Mouse (Mus musculus): Measurements from ENCODE around the gene Igf2bp2. TPM values are rescaled to one million over a fixed set of nuclear protein-coding genes. Genes with fewer than 3 reads are reported as not detected.

Gene Igf2bp2
- total and polyA plus RNA-seq, 3 experiments: 0.43 to 1.5 (median 0.51) TPM

DNA sequence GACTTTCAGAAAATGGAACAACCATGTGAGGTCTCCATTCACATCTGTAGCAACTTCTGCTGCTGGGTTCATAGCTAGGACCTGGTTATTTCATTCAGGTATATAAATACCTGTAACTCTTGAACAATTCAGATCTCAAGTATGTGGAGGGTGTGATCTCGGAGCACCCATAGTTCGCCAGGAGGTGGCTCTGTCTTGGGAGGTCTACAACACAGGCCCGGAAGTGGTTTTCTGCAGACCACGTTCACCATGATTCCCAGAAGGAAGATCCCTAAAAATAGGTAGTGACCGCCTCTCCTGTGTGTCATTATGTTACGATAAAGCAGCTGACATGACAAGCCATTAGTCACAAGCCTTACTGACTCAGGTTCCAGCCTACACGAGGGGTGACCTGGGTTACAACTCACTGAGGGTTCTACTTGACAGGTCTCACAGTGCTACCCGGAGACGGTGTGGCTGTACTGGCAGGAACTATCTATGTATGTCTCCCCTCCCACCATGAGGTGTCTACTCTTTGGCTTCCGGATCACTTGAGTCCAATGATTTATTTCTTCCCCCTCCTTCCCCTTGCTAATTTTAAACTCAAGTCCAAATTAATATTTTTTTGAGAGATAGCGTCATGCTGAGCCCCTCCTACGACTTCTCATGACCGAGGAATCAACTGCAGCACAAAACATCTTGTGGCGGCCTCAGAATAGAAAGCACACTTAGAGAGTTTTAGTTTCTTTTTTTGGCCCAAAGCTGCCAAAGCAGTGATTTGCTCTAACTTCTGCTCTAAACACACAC, 44.2 kb downstream of the Igf2bp2 start:
- Histone ChIP-seq H3K4me3 (replicated peaks in 1 of 3; ENCODE audit: low read depth in 2 of 3, low read length in 2 of 3, poor library complexity in 1 of 3) (no peak overlapping the region), H3K27ac (ENCODE audit: insufficient read depth, low read depth) (no peak overlapping the region), H3K27me3 (replicated peaks) (no peaks in the 10 kb centered on the region), H3K9me3 (replicated peaks; ENCODE audit: low read length) (no peaks in the 10 kb centered on the region), H3K36me3 (replicated peaks in 1 of 2; ENCODE audit: control insufficient read depth in 1 of 2, insufficient read depth in 1 of 2, low read length in 1 of 2) (no peaks in the 10 kb centered on the region), H3K9ac (ENCODE audit: insufficient read depth, low read depth) (no peak overlapping the region), H3K79me2 (replicated peaks; ENCODE audit: control insufficient read depth, extremely low read depth, insufficient read depth, poor library complexity, severe bottlenecking) (no peaks in the 10 kb centered on the region), H3K4me2 (ENCODE audit: insufficient read depth, low read depth, poor library complexity, severe bottlenecking) (no peak overlapping the region), H3K4me1 (ENCODE audit: control insufficient read depth in 1 of 2, insufficient read depth in 2 of 2) (peaks cover 8 to 49% of the 10 kb centered on the region in 2 experiments)
- no peak for TF ChIP-seq ZNF384 (IDR thresholded peaks at IDR 0.05; ENCODE audit: low read depth, low read length)
- no peak for TF ChIP-seq USF1 (IDR thresholded peaks at IDR 0.05; ENCODE audit: low read depth, low read length)
- TF ChIP-seq IRF4 (IDR thresholded peaks at IDR 0.05; ENCODE audit: low read depth, low read length): no peak
- TF ChIP-seq JUN (IDR thresholded peaks at IDR 0.05; ENCODE audit: insufficient read depth, low read depth, low read length): no peak
- TF ChIP-seq CTCF (conservative IDR thresholded peaks at IDR 0.05 in 1 of 2, IDR thresholded peaks at IDR 0.05 in 1 of 2; ENCODE audit: low read depth in 2 of 2, low read length in 2 of 2): no peak
- no peak for TF ChIP-seq ELF1 (IDR thresholded peaks at IDR 0.05; ENCODE audit: low read depth, low read length)
- no peak for TF ChIP-seq BHLHE40 (IDR thresholded peaks at IDR 0.05; ENCODE audit: low read depth, low read length)
- no peak for TF ChIP-seq ETS1 (conservative IDR thresholded peaks at IDR 0.05; ENCODE audit: low read depth, low read length)
- no peak for TF ChIP-seq HCFC1 (IDR thresholded peaks at IDR 0.05; ENCODE audit: low read depth, low read length)
- TF ChIP-seq UBTF (IDR thresholded peaks at IDR 0.05; ENCODE audit: low read depth, low read length): no peak
- TF ChIP-seq MAX (IDR thresholded peaks at IDR 0.05; ENCODE audit: low read length): no peak
- dilution Hi-C loops (cut with MboI; ENCODE audit: extremely low pct_ligation_motif_present, extremely low pct_unique_long_range_greater_than_20kb, low sequenced_read_pairs) (no loop called here), in situ Hi-C loops (cut with MboI; ENCODE audit: low pct_ligation_motif_present, low pct_unique_long_range_greater_than_20kb, low sequenced_read_pairs) (no loop called here)
- no peak for DNase-seq (ENCODE audit: extremely low read depth)

DNA sequence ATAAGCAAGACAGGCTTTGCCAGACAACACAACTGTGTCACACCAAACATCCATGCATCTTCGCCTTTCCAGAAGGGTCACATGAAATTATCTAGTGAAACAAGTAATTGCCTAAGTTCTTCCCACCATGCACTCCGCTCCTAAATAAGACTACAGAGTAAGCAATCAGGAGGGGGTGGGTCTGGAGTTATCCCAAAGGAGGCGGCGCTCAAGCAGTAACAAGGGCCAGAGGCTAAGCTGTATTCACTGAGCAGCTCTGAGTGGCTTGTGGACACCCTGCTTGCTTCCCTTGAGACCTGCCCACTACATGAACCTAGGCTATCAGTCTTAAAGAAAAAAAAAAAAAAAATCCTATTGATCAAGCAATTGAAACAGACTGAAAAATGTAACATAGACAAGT, 44.9 kb downstream of the Igf2bp2 start:
- Histone ChIP-seq H3K36me3 (replicated peaks in 1 of 2; ENCODE audit: control insufficient read depth in 1 of 2, insufficient read depth in 1 of 2, low read length in 1 of 2) (no peaks in the 10 kb centered on the region), H3K4me3 (replicated peaks in 1 of 3; ENCODE audit: low read depth in 2 of 3, low read length in 2 of 3, poor library complexity in 1 of 3) (no peak overlapping the region), H3K9me3 (replicated peaks; ENCODE audit: low read length) (no peaks in the 10 kb centered on the region), H3K79me2 (replicated peaks; ENCODE audit: control insufficient read depth, extremely low read depth, insufficient read depth, poor library complexity, severe bottlenecking) (no peaks in the 10 kb centered on the region), H3K4me1 (ENCODE audit: control insufficient read depth in 1 of 2, insufficient read depth in 2 of 2) (peaks cover 8 to 43% of the 10 kb centered on the region in 2 experiments), H3K4me2 (ENCODE audit: insufficient read depth, low read depth, poor library complexity, severe bottlenecking) (no peak overlapping the region), H3K27me3 (replicated peaks) (no peaks in the 10 kb centered on the region), H3K27ac (ENCODE audit: insufficient read depth, low read depth) (no peak overlapping the region), H3K9ac (ENCODE audit: insufficient read depth, low read depth) (no peak overlapping the region)
- dilution Hi-C loops (cut with MboI; ENCODE audit: extremely low pct_ligation_motif_present, extremely low pct_unique_long_range_greater_than_20kb, low sequenced_read_pairs) (no loop called here), in situ Hi-C loops (cut with MboI; ENCODE audit: low pct_ligation_motif_present, low pct_unique_long_range_greater_than_20kb, low sequenced_read_pairs) (no loop called here)
- no peak for DNase-seq (ENCODE audit: extremely low read depth)
- TF ChIP-seq E2F4 (IDR thresholded peaks at IDR 0.05; ENCODE audit: insufficient replicate concordance, low read depth, low read length) (no peak), ZNF384 (IDR thresholded peaks at IDR 0.05; ENCODE audit: low read depth, low read length) (no peak), POLR2A (IDR thresholded peaks at IDR 0.05; ENCODE audit: low read depth, low read length) (no peak), USF1 (IDR thresholded peaks at IDR 0.05; ENCODE audit: low read depth, low read length) (no peak), NRF1 (IDR thresholded peaks at IDR 0.05; ENCODE audit: low read depth, low read length) (no peak), JUND (conservative IDR thresholded peaks at IDR 0.05; ENCODE audit: low read depth, low read length) (no peak), KAT2A (IDR thresholded peaks at IDR 0.05; ENCODE audit: insufficient replicate concordance, low read length) (no peak), CHD1 (IDR thresholded peaks at IDR 0.05; ENCODE audit: low read depth, low read length) (no peak)

Data from CH12.LX (cell line).